Mouse (Mus musculus): ENCODE measurements around the gene Heatr5a. TPM values are rescaled to one million over a fixed set of nuclear protein-coding genes. Genes with fewer than 3 reads are reported as not detected.

Heatr5a gene
- 5.8 TPM in 2 replicates for polyA plus RNA-seq (2012; rRNA removed)

GRCm38 (mm10) chr12:51971070-51971664 lies at the start of gene Heatr5a:
TSS of gene Heatr5a (minus strand) at chr12:51971321.

GRCm38 (mm10) chr12:52005877-52006632 lies 34.9 kb upstream of the Heatr5a start, which contains the start of gene Dtd2:
TSS of gene Dtd2 (minus strand) at chr12:52006501.

GRCm38 (mm10) chr12:51829290-51830076 lies 141.6 kb downstream of the Heatr5a start, which contains the start of gene Hectd1:
TSS of gene Hectd1 (minus strand) at chr12:51829536.

Other genes with a start within 250 kb of the Heatr5a start
- 18.3 and 20.4 TPM in 2 replicates for gene Hectd1, start 141.8 kb downstream of the Heatr5a start, polyA plus RNA-seq (2012; rRNA removed)
- 11.5 and 12.8 TPM in 2 replicates for gene Dtd2, start 35.2 kb upstream of the Heatr5a start, polyA plus RNA-seq (2012; rRNA removed)
- gene Gpr33, start 56.7 kb upstream of the Heatr5a start, polyA plus RNA-seq (2012; rRNA removed), result 0.02 TPM in 1 of 2 replicates, not detected in the other
- gene Nubpl, start 126.4 kb upstream of the Heatr5a start, polyA plus RNA-seq (2012; rRNA removed), result 2.8 and 2.9 TPM in 2 replicates